Mouse (Mus musculus): ENCODE data around the gene Krtap5-5. TPM values are rescaled to one million over a fixed set of nuclear protein-coding genes. Genes with fewer than 3 reads are reported as not detected.

The Krtap5-5 gene
- total RNA-seq, 2 experiments from 2014 or later, result not detected

Other genes starting within 250 kb of the Krtap5-5 start
- 10 to 100 TPM; 40.2 to 40.7 TPM for gene Mob2, start 168.9 kb downstream of the Krtap5-5 start, total RNA-seq (2021)
- gene Dusp8, start 134.1 kb downstream of the Krtap5-5 start, total RNA-seq (2021), result 10 to 100 TPM; 39.7 to 53.5 TPM
- not detected for gene Gm45618, start 109.2 kb downstream of the Krtap5-5 start, total RNA-seq (2021)
- not detected for gene Gm39115, start 93.9 kb downstream of the Krtap5-5 start, total RNA-seq (2021)
- gene Gm45337, start 85.4 kb downstream of the Krtap5-5 start, total RNA-seq (2021), result not detected
- not detected for gene Gm29735, start 72.9 kb downstream of the Krtap5-5 start, total RNA-seq (2021)
- not detected for gene Gm4553, start 64.2 kb downstream of the Krtap5-5 start, total RNA-seq (2021)
- gene Krtap5-2, start 54.0 kb downstream of the Krtap5-5 start, total RNA-seq (2021), result not detected
- not detected for gene Gm10153, start 39.6 kb downstream of the Krtap5-5 start, total RNA-seq (2021)
- not detected for gene Krtap5-3, start 28.6 kb downstream of the Krtap5-5 start, total RNA-seq (2021)
- not detected for gene Gm7579, start 18.1 kb downstream of the Krtap5-5 start, total RNA-seq (2021)
- not detected for gene Gm40460, start 11.1 kb upstream of the Krtap5-5 start, total RNA-seq (2021)
- gene Gm2431, start 28.4 kb upstream of the Krtap5-5 start, total RNA-seq (2021), result not detected
- gene Gm4559, start 44.4 kb upstream of the Krtap5-5 start, total RNA-seq (2021), result not detected
- not detected for gene Krtap5-1, start 67.1 kb upstream of the Krtap5-5 start, total RNA-seq (2021)
- gene Krtap5-4, start 73.6 kb upstream of the Krtap5-5 start, total RNA-seq (2021), result not detected
- 1 to 10 TPM; 1.8 to 2.0 TPM for gene Ifitm10, start 143.8 kb upstream of the Krtap5-5 start, total RNA-seq (2021)
- 1 to 10 TPM; 3.0 to 4.1 TPM for gene Gm49369, start 152.7 kb upstream of the Krtap5-5 start, total RNA-seq (2021)
- gene Ctsd, start 158.1 kb upstream of the Krtap5-5 start, total RNA-seq (2021), result 100 to 1,000 TPM; 692 to 727 TPM
- not detected for gene Syt8, start 204.9 kb upstream of the Krtap5-5 start, total RNA-seq (2021)
- gene Tnni2, start 211.8 kb upstream of the Krtap5-5 start, total RNA-seq (2021), result 1 to 10 TPM; 4.4 to 7.1 TPM
- gene Lsp1, start 230.8 kb upstream of the Krtap5-5 start, total RNA-seq (2021), result 10 to 100 TPM; 43.7 to 48.1 TPM

All from heart, postnatal 25 days (tissue).